Mouse (Mus musculus) forebrain, embryonic 15.5 days (tissue): ENCODE measurements around the gene Sec23a. TPM values are rescaled to one million over a fixed set of nuclear protein-coding genes. Genes with fewer than 3 reads are reported as not detected.
A peak's percentile ranks its signal among the peaks of the same experiment; 100 is the strongest.

Experiments used
- ATAC-seq: fragments of 200-750 bp; cut with Nextera tagmentation; replicated peaks from 2 replicates; pipeline ENCODE4 v1.8.0; 2017; ENCODE audit warnings: mild to moderate bottlenecking, moderate TSS enrichment, moderate library complexity
- H3K27ac ChIP-seq: fragments of 300-500 bp; sonication (generic); replicated peaks from 2 replicates; pipeline ENCODE4 v1.5.1; 2015; ENCODE audit warnings: mild to moderate bottlenecking, inconsistent platforms
- H3K27me3 ChIP-seq: fragments of 300-500 bp; sonication (generic); 2 replicates; pipeline ENCODE4 v1.6.1; 2015; ENCODE audit warnings: inconsistent platforms
- H3K36me3 ChIP-seq: fragments of 300-500 bp; sonication (generic); 2 replicates; pipeline ENCODE4 v1.6.1; 2015; ENCODE audit warnings: mild to moderate bottlenecking, inconsistent platforms
- H3K4me1 ChIP-seq: fragments of 300-500 bp; sonication (generic); 2 replicates; pipeline ENCODE4 v1.6.1; 2015; ENCODE audit warnings: inconsistent platforms
- H3K4me2 ChIP-seq: fragments of 300-500 bp; sonication (generic); replicated peaks from 2 replicates; pipeline ENCODE4 v1.6.1; 2015; ENCODE audit warnings: mild to moderate bottlenecking, inconsistent platforms
- H3K4me3 ChIP-seq: fragments of 300-500 bp; sonication (generic); 2 replicates; pipeline ENCODE4 v1.5.1; 2015; ENCODE audit warnings: mild to moderate bottlenecking, inconsistent platforms
- H3K9ac ChIP-seq: fragments of 300-500 bp; sonication (generic); replicated peaks from 2 replicates; pipeline ENCODE4 v1.6.1; 2015; ENCODE audit warnings: mild to moderate bottlenecking, inconsistent platforms
- H3K9me3 ChIP-seq: fragments of 300-500 bp; sonication (generic); 2 replicates; pipeline ENCODE4 v1.6.1; 2016; ENCODE audit warnings: inconsistent platforms
- WGBS: fragments of 180-500 bp; shearing (Covaris S2); methylation state at CpG from one replicate; pipeline ENCODE4 v1.1.7; 2015; ENCODE audit warnings: mixed read lengths; 5-methylcytosine and 5-hydroxymethylcytosine counted together
- polyA plus RNA-seq: library from polyadenylated mRNA; unstranded; fragments of >200 nt; fragmentation: Nextera tagmentation; extraction: Ambion mirVana; gene quantifications from 2 replicates; pipeline ENCODE4 v1.2.1, GENCODE M21; 2015

Gene Sec23a
- polyA plus RNA-seq, 1 experiment from 2014 or later, result 102 TPM

GRCm38 (mm10) chr12:58964583-58964982, 47.2 kb downstream of the Sec23a start:
- Histone ChIP-seq H3K9ac (no peak overlapping the region), H3K4me2 (no peak overlapping the region), H3K27me3 (no peaks in the 10 kb centered on the region), H3K36me3 (peaks cover 47% of the 10 kb centered on the region), H3K27ac (no peak overlapping the region), H3K4me1 (no peaks in the 10 kb centered on the region), H3K9me3 (no peaks in the 10 kb centered on the region), H3K4me3 (no peak overlapping the region)
- ATAC-seq, result peak; percentile 43; the same call in 1 of the 2 replicates
- WGBS, result 73% methylated on average over 4 of the region's 4 CpGs

GRCm38 (mm10) chr12:58960844-58961243, 51.0 kb downstream of the Sec23a start:
- Histone ChIP-seq H3K27me3 (no peaks in the 10 kb centered on the region), H3K9ac (no peak overlapping the region), H3K27ac (no peak overlapping the region), H3K9me3 (no peaks in the 10 kb centered on the region), H3K4me1 (no peaks in the 10 kb centered on the region), H3K4me2 (no peak overlapping the region), H3K4me3 (no peak overlapping the region), H3K36me3 (peaks cover 30% of the 10 kb centered on the region)
- 86% methylated on average over 1 of the region's 1 CpGs for WGBS
- ATAC-seq, result no peak

GRCm38 (mm10) chr12:58956624-58957023, 55.2 kb downstream of the Sec23a start:
- H3K36me3 ChIP-seq, result peaks cover 7% of the 10 kb centered on the region; the same call in 1 of the 2 replicates
- H3K27ac ChIP-seq, result no peak overlapping the region
- WGBS, result 84% methylated on average over 7 of the region's 7 CpGs
- H3K9ac ChIP-seq, result no peak overlapping the region
- no peak overlapping the region for H3K4me3 ChIP-seq
- H3K9me3 ChIP-seq, result no peaks in the 10 kb centered on the region
- H3K4me2 ChIP-seq, result no peak overlapping the region
- no peaks in the 10 kb centered on the region for H3K27me3 ChIP-seq
- no peaks in the 10 kb centered on the region for H3K4me1 ChIP-seq
- ATAC-seq, result no peak

GRCm38 (mm10) chr12:58956162-58956561, 55.7 kb downstream of the Sec23a start:
- no peak for ATAC-seq
- Histone ChIP-seq H3K4me1 (no peaks in the 10 kb centered on the region), H3K9ac (no peak overlapping the region), H3K9me3 (no peaks in the 10 kb centered on the region), H3K36me3 (peaks cover 7% of the 10 kb centered on the region; the same call in 1 of the 2 replicates), H3K4me2 (no peak overlapping the region), H3K27me3 (no peaks in the 10 kb centered on the region), H3K27ac (no peak overlapping the region), H3K4me3 (no peak overlapping the region)
- 86% methylated on average over 7 of the region's 7 CpGs for WGBS

- 0 out of 2 replicates have a peak, but pooled peaks have one; percentile 23 for ATAC-seq
- 91% methylated on average over 6 of the region's 6 CpGs for WGBS
Observed at GRCm38 (mm10) chr12:58947879-58948278, 63.9 kb downstream of the Sec23a start.

GRCm38 (mm10) chr12:58947231-58947630, 64.6 kb downstream of the Sec23a start:
- Histone ChIP-seq H3K36me3 (no peaks in the 10 kb centered on the region), H3K9ac (no peak overlapping the region), H3K9me3 (no peaks in the 10 kb centered on the region), H3K4me3 (no peak overlapping the region), H3K27me3 (no peaks in the 10 kb centered on the region), H3K27ac (no peak overlapping the region), H3K4me1 (no peaks in the 10 kb centered on the region), H3K4me2 (no peak overlapping the region)
- no peak for ATAC-seq
- 23% methylated on average over 4 of the region's 4 CpGs for WGBS

More at GRCm38 (mm10) chr12:58947879-58948278, 63.9 kb downstream of the Sec23a start:
- Histone ChIP-seq H3K4me3 (no peak overlapping the region), H3K9ac (no peak overlapping the region), H3K4me2 (no peak overlapping the region), H3K4me1 (no peaks in the 10 kb centered on the region), H3K36me3 (no peaks in the 10 kb centered on the region), H3K27me3 (no peaks in the 10 kb centered on the region), H3K9me3 (no peaks in the 10 kb centered on the region), H3K27ac (no peak overlapping the region)

GRCm38 (mm10) chr12:58942544-58942943, 69.3 kb downstream of the Sec23a start:
- ATAC-seq, result no peak
- Histone ChIP-seq H3K4me1 (no peaks in the 10 kb centered on the region), H3K36me3 (no peaks in the 10 kb centered on the region), H3K4me3 (no peak overlapping the region), H3K9me3 (no peaks in the 10 kb centered on the region), H3K27me3 (no peaks in the 10 kb centered on the region), H3K4me2 (no peak overlapping the region), H3K27ac (no peak overlapping the region), H3K9ac (no peak overlapping the region)
- 94% methylated on average over 4 of the region's 4 CpGs for whole genome bisulfite sequencing

- H3K27ac ChIP-seq, result no peak overlapping the region
- no peaks in the 10 kb centered on the region for H3K36me3 ChIP-seq
- H3K4me2 ChIP-seq, result no peak overlapping the region
- H3K9ac ChIP-seq, result no peak overlapping the region
- H3K9me3 ChIP-seq, result no peaks in the 10 kb centered on the region
- ATAC-seq, result no peak
- H3K4me1 ChIP-seq, result no peaks in the 10 kb centered on the region
- 81% methylated on average over 4 of the region's 4 CpGs for WGBS
- H3K27me3 ChIP-seq, result no peaks in the 10 kb centered on the region
- H3K4me3 ChIP-seq, result no peak overlapping the region
Observed at GRCm38 (mm10) chr12:58934580-58934979, 77.2 kb downstream of the Sec23a start.

GRCm38 (mm10) chr12:58924996-58925395, 86.8 kb downstream of the Sec23a start:
- H3K27ac ChIP-seq, result no peak overlapping the region
- ATAC-seq, result no peak
- H3K36me3 ChIP-seq, result no peaks in the 10 kb centered on the region
- no peak overlapping the region for H3K9ac ChIP-seq
- no peak overlapping the region for H3K4me2 ChIP-seq
- H3K27me3 ChIP-seq, result no peaks in the 10 kb centered on the region
- no peaks in the 10 kb centered on the region for H3K4me1 ChIP-seq
- WGBS, result 92% methylated on average over 15 of the region's 15 CpGs
- no peaks in the 10 kb centered on the region for H3K9me3 ChIP-seq
- no peak overlapping the region for H3K4me3 ChIP-seq

GRCm38 (mm10) chr12:58924025-58924424, 87.8 kb downstream of the Sec23a start:
- Histone ChIP-seq H3K9ac (no peak overlapping the region), H3K4me2 (no peak overlapping the region), H3K4me3 (no peak overlapping the region), H3K27me3 (no peaks in the 10 kb centered on the region), H3K9me3 (no peaks in the 10 kb centered on the region), H3K4me1 (no peaks in the 10 kb centered on the region), H3K36me3 (no peaks in the 10 kb centered on the region), H3K27ac (no peak overlapping the region)
- 74% methylated on average over 3 of the region's 3 CpGs for WGBS
- 0 out of 2 replicates have a peak, but pooled peaks have one; percentile 51 for ATAC-seq

- no peaks in the 10 kb centered on the region for H3K27me3 ChIP-seq
- ATAC-seq, result 0 out of 2 replicates have a peak, but pooled peaks have one; percentile 20
- no peak overlapping the region for H3K4me3 ChIP-seq
- H3K9ac ChIP-seq, result no peak overlapping the region
- H3K4me2 ChIP-seq, result no peak overlapping the region
- H3K36me3 ChIP-seq, result no peaks in the 10 kb centered on the region
- H3K4me1 ChIP-seq, result no peaks in the 10 kb centered on the region
- no peak overlapping the region for H3K27ac ChIP-seq
- H3K9me3 ChIP-seq, result no peaks in the 10 kb centered on the region
- WGBS, result 71% methylated on average over 6 of the region's 6 CpGs
Observed at GRCm38 (mm10) chr12:58920775-58921174, 91.0 kb downstream of the Sec23a start.

- no peak overlapping the region for H3K4me2 ChIP-seq
- no peak overlapping the region for H3K4me3 ChIP-seq
- no peaks in the 10 kb centered on the region for H3K9me3 ChIP-seq
- no peaks in the 10 kb centered on the region for H3K4me1 ChIP-seq
- H3K36me3 ChIP-seq, result no peaks in the 10 kb centered on the region
- 73% methylated on average over 3 of the region's 3 CpGs for WGBS
- H3K27ac ChIP-seq, result no peak overlapping the region
- no peak overlapping the region for H3K9ac ChIP-seq
- no peaks in the 10 kb centered on the region for H3K27me3 ChIP-seq
- ATAC-seq, result no peak
Observed at GRCm38 (mm10) chr12:58919516-58919915, 92.3 kb downstream of the Sec23a start.

- ATAC-seq, result no peak
- Histone ChIP-seq H3K9me3 (no peaks in the 10 kb centered on the region), H3K36me3 (no peaks in the 10 kb centered on the region), H3K27ac (no peak overlapping the region), H3K4me1 (no peaks in the 10 kb centered on the region), H3K27me3 (no peaks in the 10 kb centered on the region), H3K9ac (no peak overlapping the region), H3K4me2 (no peak overlapping the region), H3K4me3 (no peak overlapping the region)
- 52% methylated on average over 4 of the region's 4 CpGs for WGBS
Observed at GRCm38 (mm10) chr12:58909826-58910225, 102.0 kb downstream of the Sec23a start.
